Mouse (Mus musculus): ENCODE data around the gene Mettl17. TPM values are rescaled to one million over a fixed set of nuclear protein-coding genes. Genes with fewer than 3 reads are reported as not detected.
A peak's percentile ranks its signal among the peaks of the same experiment; 100 is the strongest.
"Not testable (repeated sequence)": the region's sequence is repeated elsewhere in the genome, so short reads cannot be mapped to it uniquely, and the experiment has no call there.

Mettl17 gene
- polyA plus RNA-seq, 1 experiment, result 40.5 TPM

GRCm38 (mm10) chr14:51896539-51897170 lies 12.0 kb downstream of the Mettl17 start:
- DNase-seq (ENCODE audit: low spot score), result no peak

GRCm38 (mm10) chr14:51899351-51899750 lies 14.7 kb downstream of the Mettl17 start:
- no peak for DNase-seq (ENCODE audit: low spot score)

GRCm38 (mm10) chr14:51902806-51903710 lies 18.4 kb downstream of the Mettl17 start:
- peak; percentile 74 for DNase-seq (ENCODE audit: low spot score)

GRCm38 (mm10) chr14:51903782-51904181 lies 19.1 kb downstream of the Mettl17 start:
- DNase-seq (ENCODE audit: low spot score), result no peak

GRCm38 (mm10) chr14:51904706-51905105 lies 20.1 kb downstream of the Mettl17 start:
- no peak for DNase-seq (ENCODE audit: low spot score)

GRCm38 (mm10) chr14:51906102-51906501 lies 21.5 kb downstream of the Mettl17 start:
- no peak for DNase-seq (ENCODE audit: low spot score)

- DNase-seq (ENCODE audit: low spot score), result no peak
Observed at GRCm38 (mm10) chr14:51911301-51911700, 26.7 kb downstream of the Mettl17 start.

GRCm38 (mm10) chr14:51912391-51913061 lies 27.9 kb downstream of the Mettl17 start:
- DNase-seq (ENCODE audit: low spot score), result no peak

GRCm38 (mm10) chr14:51913062-51913959 lies 28.7 kb downstream of the Mettl17 start:
- DNase-seq (ENCODE audit: low spot score), result peak; percentile 83

- DNase-seq (ENCODE audit: low spot score), result peak; percentile 57
Observed at GRCm38 (mm10) chr14:51913960-51914762, 29.5 kb downstream of the Mettl17 start, which contains the start of gene Ndrg2. TSS of gene Ndrg2 (minus strand) at chr14:51914158.

GRCm38 (mm10) chr14:51915030-51915429 lies 30.4 kb downstream of the Mettl17 start:
- no peak for DNase-seq (ENCODE audit: low spot score)

- no peak for DNase-seq (ENCODE audit: low spot score)
Observed at GRCm38 (mm10) chr14:51916539-51916938, 31.9 kb downstream of the Mettl17 start.

GRCm38 (mm10) chr14:51918125-51918524 lies 33.5 kb downstream of the Mettl17 start, which contains the start of gene Tppp2:
TSS of gene Tppp2 (plus strand) at chr14:51918425.
- no peak for DNase-seq (ENCODE audit: low spot score)

- no peak for DNase-seq (ENCODE audit: low spot score)
Observed at GRCm38 (mm10) chr14:51918966-51919365, 34.3 kb downstream of the Mettl17 start.

- DNase-seq (ENCODE audit: low spot score), result no peak
Observed at GRCm38 (mm10) chr14:51921759-51922570, 37.3 kb downstream of the Mettl17 start.

GRCm38 (mm10) chr14:51922571-51922865 lies 37.9 kb downstream of the Mettl17 start, which contains the start of gene Rnase13:
TSS of gene Rnase13 (minus strand) at chr14:51922773.
- DNase-seq (ENCODE audit: low spot score), result no peak

- no peak for DNase-seq (ENCODE audit: low spot score)
Observed at GRCm38 (mm10) chr14:51922910-51923309, 38.3 kb downstream of the Mettl17 start.

GRCm38 (mm10) chr14:51923492-51923891 lies 38.9 kb downstream of the Mettl17 start:
- DNase-seq (ENCODE audit: low spot score), result no peak

GRCm38 (mm10) chr14:51926930-51927329 lies 42.3 kb downstream of the Mettl17 start:
- not testable (repeated sequence) for DNase-seq (ENCODE audit: low spot score)

All from urinary bladder, adult 2 months (tissue).